Mouse (Mus musculus) ovary, postnatal 10 days (tissue): Measurements from ENCODE around the gene Rufy4.
"Not testable (repeated sequence)": the region's sequence is repeated elsewhere in the genome, so short reads cannot be mapped to it uniquely, and the experiment has no call there.

ENCODE experiments used
- DNase-seq: peaks from one replicate; pipeline ENCODE4 v3.0.0; 2022; ENCODE audit warnings: low spot score

The Rufy4 gene

GRCm38 (mm10) chr1:74151091-74151490 is 25.8 kb downstream of the Rufy4 start:
- no peak for DNase-seq

- no peak for DNase-seq
Measured at GRCm38 (mm10) chr1:74153461-74154184, 28.3 kb downstream of the Rufy4 start, which contains the start of gene Cxcr2. Gene Cxcr2, plus strand, starts transcription at chr1:74153989.

- no peak for DNase-seq
Measured at GRCm38 (mm10) chr1:74155435-74156012, 30.2 kb downstream of the Rufy4 start.

GRCm38 (mm10) chr1:74156381-74156910 is 31.1 kb downstream of the Rufy4 start:
- no peak for DNase-seq

GRCm38 (mm10) chr1:74159613-74160012 is 34.3 kb downstream of the Rufy4 start:
- not testable (repeated sequence) for DNase-seq

- DNase-seq = no peak
Measured at GRCm38 (mm10) chr1:74160036-74160435, 34.7 kb downstream of the Rufy4 start.

- DNase-seq = no peak
Measured at GRCm38 (mm10) chr1:74167136-74167535, 41.8 kb downstream of the Rufy4 start.

- no peak for DNase-seq
Measured at GRCm38 (mm10) chr1:74169721-74170120, 44.4 kb downstream of the Rufy4 start.

- DNase-seq = no peak
Measured at GRCm38 (mm10) chr1:74172722-74173121, 47.4 kb downstream of the Rufy4 start.

- DNase-seq = no peak
Measured at GRCm38 (mm10) chr1:74175731-74176130, 50.4 kb downstream of the Rufy4 start.

GRCm38 (mm10) chr1:74178618-74179017 is 53.3 kb downstream of the Rufy4 start:
- DNase-seq = no peak

GRCm38 (mm10) chr1:74179624-74180408 is 54.5 kb downstream of the Rufy4 start:
- DNase-seq = no peak

- DNase-seq = no peak
Measured at GRCm38 (mm10) chr1:74181462-74181861, 56.1 kb downstream of the Rufy4 start.

GRCm38 (mm10) chr1:74183006-74183405 is 57.7 kb downstream of the Rufy4 start:
- DNase-seq = no peak

- no peak for DNase-seq
Measured at GRCm38 (mm10) chr1:74190471-74190870, 65.1 kb downstream of the Rufy4 start.

GRCm38 (mm10) chr1:74192711-74193110 is 67.4 kb downstream of the Rufy4 start:
- no peak for DNase-seq

GRCm38 (mm10) chr1:74194445-74194844 is 69.1 kb downstream of the Rufy4 start, which contains the start of gene Cxcr1:
Gene Cxcr1, minus strand, starts transcription at chr1:74194631.
- DNase-seq = no peak

- no peak for DNase-seq
Measured at GRCm38 (mm10) chr1:74195961-74196360, 70.6 kb downstream of the Rufy4 start.

GRCm38 (mm10) chr1:74196621-74197419 is 71.5 kb downstream of the Rufy4 start:
- no peak for DNase-seq
